Mouse (Mus musculus) effector memory CD4-positive, alpha-beta T cell, adult 5 months (primary cell): ENCODE measurements around the gene Tsga10. TPM values are rescaled to one million over a fixed set of nuclear protein-coding genes. Genes with fewer than 3 reads are reported as not detected.

Experiments used
- polyA plus RNA-seq: library from polyadenylated mRNA; unstranded; fragments of 100-300 nt; shearing (Covaris generic); gene quantifications from one replicate; pipeline ENCODE4 v1.2.1, GENCODE M21; 2017

Tsga10 gene
- 1.4 TPM for polyA plus RNA-seq

DNA sequence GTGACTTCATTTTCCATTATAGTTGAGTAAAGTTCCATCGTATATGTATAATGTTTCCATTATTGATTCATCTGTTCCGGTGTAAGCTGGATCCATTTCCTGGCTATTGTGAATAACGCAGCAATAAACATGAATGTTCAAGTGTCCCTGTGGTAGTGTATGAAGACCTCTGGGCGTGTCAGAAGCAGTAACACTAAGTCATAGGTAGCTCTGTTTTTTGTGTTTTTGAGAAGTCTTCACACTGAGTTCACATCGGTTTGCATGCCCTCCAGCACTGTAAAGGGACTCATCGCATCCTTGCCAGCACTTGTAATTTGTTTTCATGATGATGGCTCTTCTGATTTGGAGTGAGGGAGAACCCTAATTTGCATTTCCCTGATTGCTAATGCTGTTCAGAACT, at the start of gene Tsga10:
TSS of gene Tsga10 (minus strand) at position 144 of the 400 bp plus-strand sequence.

DNA sequence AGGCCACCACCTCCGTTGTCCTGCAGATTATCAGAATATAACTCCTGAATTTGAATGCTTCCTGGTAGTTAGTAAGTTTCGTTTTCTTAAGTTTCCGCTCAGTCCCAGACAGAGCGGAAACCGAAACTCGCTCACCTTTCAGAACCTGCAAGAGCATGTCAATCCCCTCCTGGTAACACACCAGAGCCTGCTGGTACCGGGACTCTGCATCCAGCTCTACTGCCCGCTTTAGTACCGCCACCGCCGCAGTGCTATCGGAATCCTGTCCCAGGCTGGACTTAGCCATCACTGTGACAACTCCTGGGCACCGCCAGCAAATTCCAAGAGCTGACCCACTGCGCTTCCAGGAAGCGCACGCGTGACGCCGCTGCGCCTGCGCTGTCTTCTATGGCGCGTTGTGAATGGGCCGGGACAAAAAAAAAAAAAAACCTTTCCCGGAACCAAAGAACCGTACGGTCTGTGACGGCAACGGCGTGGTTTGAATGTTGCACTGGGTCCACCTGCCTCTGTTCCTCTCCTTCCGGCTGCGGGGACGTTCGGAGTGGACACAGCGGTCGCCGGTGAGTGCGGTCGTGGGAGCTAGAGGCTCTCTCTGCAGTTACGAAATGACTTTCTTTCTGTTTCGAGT, 23.9 kb upstream of the Tsga10 start, which contains the start of the genes Mitd1 and Mrpl30:
TSS of gene Mitd1 (minus strand) at position 387 of the 628 bp plus-strand sequence.
TSS of gene Mrpl30 (plus strand) at position 453 of the 628 bp plus-strand sequence.

DNA sequence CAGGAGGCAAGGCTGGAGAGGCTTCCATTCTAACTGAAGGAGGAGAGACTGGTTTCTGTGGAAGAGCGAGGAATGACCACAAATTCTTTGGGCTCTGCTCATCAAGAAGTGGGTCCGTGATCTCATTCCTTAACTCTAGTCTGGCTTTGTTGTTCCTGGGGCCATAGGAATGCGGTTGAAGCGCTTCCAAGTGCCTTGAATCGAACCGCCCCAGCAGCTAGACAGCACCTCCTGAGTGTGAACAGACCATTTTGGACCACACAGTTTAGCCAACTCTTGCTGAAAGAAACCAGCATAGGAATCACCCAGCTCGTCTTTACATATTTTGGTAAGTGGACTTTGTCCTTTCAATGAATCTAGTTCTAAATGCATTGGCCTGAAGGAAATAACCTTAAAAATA, 5.5 kb upstream of the Tsga10 start, which contains the start of gene Lipt1:
TSS of gene Lipt1 (plus strand) at position 35 of the 400 bp plus-strand sequence.

DNA sequence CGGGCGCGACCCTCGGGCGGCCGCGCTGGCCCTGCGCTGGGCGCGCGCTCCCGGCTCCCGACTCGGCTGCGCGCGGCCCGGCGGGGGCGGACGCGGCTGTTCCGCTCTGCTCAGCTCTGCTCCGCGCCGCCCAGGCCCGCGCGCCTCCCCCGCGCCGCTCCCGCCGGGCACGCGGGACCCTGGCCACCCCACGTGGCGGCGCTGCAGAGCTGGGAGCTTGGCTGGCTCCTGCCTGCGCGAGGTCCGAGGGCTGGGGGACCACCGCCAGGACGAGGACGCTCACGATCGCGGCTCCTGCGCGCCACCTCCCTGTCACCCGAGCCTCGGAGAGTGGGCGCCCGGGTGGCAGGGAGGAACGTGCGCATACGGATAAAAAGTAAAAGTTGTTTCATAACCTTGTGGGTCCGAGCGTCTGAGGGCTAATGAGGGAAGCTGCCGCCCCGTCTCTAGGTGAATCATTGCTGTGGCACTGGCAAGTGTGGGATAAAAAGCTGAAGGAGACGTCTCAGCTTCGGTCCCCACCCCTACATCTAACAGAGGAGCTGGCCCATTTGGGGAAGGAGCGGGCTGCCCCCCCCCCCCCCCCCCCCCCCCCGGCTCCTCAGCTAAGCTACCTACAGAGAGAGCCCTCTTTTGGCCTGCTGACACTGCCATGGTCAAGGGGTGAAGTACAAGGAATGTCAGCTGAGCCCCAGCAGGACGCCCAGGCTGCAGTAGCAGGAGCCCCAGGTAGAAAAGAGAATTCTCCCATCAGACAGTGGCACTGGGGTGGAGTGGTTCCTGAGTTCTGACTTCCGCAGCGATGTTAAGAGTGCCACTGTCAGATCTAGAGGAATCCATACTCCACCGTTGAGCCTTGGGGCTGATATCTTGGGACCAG, 146.2 kb downstream of the Tsga10 start, which contains the start of gene 2010300C02Rik:
TSS of gene 2010300C02Rik (minus strand) at position 325 of the 880 bp plus-strand sequence.

Other genes starting within 250 kb of the Tsga10 start
- gene 2010300C02Rik, start 146.3 kb downstream of the Tsga10 start, polyA plus RNA-seq, result 0.72 TPM
- 1.7 TPM for gene Lipt1, start 5.3 kb upstream of the Tsga10 start, polyA plus RNA-seq
- 40.7 TPM for gene Mitd1, start 24.0 kb upstream of the Tsga10 start, polyA plus RNA-seq
- gene Mrpl30, start 24.0 kb upstream of the Tsga10 start, polyA plus RNA-seq, result 55.8 TPM
- gene Lyg2, start 50.1 kb upstream of the Tsga10 start, polyA plus RNA-seq, result not detected
- gene Lyg1, start 91.3 kb upstream of the Tsga10 start, polyA plus RNA-seq, result not detected
- 106 TPM for gene Txndc9, start 131.5 kb upstream of the Tsga10 start, polyA plus RNA-seq
- 16.1 TPM for gene Eif5b, start 131.6 kb upstream of the Tsga10 start, polyA plus RNA-seq